Mouse (Mus musculus) megakaryocyte, adult 5-6 weeks (primary cell): ENCODE measurements at regions not wholly inside any gene's neighbourhood (a gene's known extent, or its start where the extent isn't known, plus 50 kb on each side); places are given as distances from the start of the nearest gene placed in this dataset.

ENCODE experiments used
- ATAC-seq: 2 replicates; pipeline ENCODE4 v1.8.0; 2016; ENCODE audit warnings: mild to moderate bottlenecking, inconsistent platforms; ENCODE audit not compliant: poor library complexity, severe bottlenecking

DNA sequence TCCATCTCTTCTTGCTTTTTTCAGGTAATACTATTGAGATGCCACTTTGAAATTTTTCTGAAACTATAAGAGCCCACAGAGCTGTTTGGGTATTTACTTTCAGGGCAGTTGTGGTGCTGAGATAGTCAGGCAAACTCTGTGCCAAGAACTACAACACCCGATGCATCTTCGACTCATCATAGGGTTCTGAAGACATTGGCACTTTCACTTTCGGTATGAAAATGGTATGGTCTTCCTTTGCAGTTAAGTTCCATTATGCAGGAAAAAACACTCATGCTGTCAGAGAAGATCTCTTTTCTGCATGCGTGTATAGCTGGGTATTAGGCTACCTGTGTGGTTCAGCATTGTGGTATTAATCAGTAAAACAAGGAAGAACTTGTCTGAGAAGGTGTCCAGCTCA is 484.2 kb downstream of the Fat4 start:
- ATAC-seq: no peak

DNA sequence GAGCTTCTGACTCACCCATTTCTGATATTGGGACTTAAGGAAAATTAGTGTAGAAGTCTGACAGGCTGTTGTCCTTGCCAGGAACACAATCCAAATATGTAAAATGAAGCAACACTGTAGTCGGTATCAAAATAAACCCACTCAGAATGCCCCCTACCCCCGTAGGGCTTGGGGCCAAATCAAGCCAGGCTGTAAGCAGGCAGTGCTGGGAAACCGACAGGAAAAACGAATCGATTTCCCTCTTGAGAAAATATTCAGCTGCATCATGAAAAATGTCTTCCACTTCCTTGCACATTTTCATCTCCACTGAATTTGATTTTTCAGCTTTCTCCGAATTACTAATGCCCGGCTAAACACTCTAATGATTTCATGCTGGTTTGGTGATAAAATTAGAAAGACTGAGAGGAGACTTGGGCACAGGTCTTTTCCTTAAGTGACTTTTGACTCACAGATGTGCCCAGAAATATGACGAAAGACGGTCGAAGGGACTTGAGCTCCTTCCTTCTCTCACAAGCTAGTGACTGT is 485.7 kb downstream of the Fat4 start:
- no peak for ATAC-seq

DNA sequence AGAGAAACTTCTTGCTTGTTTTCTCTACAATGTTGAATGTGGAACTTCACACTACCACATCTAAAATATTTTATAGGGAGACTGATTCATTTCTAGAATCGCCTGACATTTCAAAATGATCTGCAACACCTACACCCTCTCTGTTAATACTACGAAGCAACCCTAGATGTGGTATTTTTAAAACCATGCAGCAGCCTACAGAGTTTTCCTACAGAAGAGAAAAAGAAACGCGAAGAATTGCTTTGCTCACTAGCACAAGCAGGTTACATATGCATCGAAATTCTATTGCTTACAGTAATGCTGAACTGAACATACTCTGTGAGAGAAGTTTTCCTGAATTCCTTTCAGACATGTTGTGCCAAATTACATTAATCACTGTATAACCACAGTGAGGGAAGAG is 488.7 kb downstream of the Fat4 start:
- no peak for ATAC-seq

DNA sequence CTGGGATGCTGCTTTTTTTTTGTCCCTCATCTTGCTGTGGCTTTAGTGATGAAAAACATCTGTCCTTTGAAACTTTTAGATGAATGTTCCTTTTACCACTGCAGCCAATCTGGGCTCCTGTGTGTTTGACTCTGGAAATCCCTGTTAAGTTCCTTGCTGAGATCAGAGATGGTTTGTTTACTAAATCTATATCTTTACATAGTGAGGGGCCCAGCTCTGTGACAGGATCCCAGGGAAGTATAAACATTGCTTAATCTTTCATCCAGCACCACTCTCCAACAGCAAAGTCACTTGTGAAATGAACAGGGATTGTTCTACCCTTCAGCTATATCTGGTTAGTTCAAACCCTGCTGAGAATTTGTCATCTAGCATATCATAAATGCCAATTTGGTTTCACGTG is 501.8 kb downstream of the Fat4 start:
- no peak for ATAC-seq

- ATAC-seq: no peak
Observed at GRCm38 (mm10) chr3:39390442-39390841, 503.7 kb downstream of the Fat4 start.

DNA sequence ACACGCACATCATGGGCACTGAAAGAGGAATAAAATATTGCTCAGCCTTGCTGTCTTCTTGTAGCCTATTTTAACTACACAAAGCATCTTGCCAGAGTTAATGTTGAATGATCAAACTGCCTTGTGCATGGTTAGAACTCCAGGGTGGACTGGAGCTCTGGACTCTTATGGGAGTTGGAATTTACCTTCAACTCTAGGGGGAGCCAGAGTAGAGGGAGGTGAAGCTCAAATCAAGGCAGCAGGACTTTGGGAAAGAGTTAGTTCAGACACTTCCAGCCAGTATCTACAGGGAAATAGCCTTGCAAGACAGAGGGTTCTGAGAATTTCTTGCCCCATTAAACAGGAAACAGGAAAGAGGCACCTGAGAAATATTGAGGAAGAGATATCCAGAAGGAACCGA is 505.3 kb downstream of the Fat4 start:
- no peak for ATAC-seq

DNA sequence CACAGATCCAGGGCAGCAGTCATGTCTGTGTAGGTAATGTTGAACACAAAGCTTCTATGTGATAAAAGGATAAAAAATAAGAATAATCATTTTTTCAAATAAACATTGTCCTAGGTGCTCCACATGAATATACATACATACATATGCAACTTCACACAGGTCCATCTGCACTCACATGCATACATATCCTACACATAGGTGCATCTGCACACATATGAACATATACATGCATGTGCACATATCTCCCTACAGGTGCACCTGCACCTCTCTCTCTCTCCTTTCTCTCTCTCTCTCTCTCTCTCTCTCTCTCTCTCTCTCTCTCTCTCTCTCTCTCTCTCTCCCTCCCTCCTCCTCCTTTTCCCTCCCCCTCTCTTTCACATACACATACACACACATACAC is 509.9 kb downstream of the Fat4 start:
- no peak for ATAC-seq

DNA sequence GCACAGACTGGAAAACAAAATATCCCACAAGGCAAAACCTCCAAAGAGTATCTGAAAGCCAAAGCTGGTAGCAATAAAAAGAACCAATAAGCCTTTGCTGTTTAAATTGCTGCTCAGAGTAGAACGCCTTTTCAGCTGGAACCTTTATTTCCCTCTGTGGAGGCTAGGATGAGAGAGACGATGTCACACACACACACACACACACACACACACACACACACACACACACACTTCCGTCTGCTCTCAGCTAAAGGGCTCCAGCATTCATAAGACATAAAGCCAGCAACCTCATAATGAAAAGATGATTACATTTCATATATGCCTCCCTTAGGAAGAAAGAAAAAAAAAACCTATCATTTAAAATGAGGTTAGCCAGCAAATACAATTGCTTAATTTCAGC is 510.5 kb downstream of the Fat4 start:
- no peak for ATAC-seq

DNA sequence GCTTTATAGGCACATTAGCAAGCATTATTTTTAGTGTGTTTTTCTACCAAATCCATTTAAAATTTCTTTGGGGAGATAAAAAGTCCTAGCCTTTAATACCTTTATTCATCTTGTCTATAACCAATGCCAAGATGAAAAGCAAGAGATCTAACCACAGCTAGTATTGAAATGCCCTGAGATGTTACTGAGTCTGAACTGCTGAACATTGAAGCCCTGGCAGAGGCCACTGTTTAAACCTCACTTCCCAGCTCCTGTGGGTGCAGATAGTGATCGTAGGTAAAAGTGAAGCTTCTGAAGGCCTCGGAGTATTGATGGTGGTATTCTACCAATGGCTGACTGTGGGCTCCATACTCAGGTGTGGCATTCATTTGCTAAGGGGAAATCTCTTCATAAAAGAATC is 510.9 kb downstream of the Fat4 start:
- no peak for ATAC-seq

- ATAC-seq: no peak
Observed at GRCm38 (mm10) chr3:39424778-39425642, 538.3 kb downstream of the Fat4 start.

DNA sequence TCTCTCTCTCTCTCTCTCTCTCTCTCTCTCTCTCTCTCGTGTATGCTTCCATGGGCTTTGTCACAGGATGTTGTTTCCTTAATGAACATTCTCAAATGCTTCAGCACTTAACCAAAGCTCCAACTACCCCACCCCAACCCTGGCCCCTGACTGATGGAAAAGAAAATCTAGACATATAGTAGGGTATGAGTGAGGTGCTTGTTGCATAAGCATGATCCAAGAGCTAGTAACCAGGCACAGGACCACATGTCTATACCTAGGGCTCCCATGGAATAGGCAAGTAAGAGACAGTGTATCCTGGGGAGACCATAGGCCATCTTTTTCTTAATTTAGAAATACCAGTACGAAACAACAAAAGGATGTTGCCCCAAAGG is 538.9 kb downstream of the Fat4 start:
- ATAC-seq: no peak

GRCm38 (mm10) chr3:39443328-39443727 is 556.6 kb downstream of the Fat4 start:
- no peak for ATAC-seq

GRCm38 (mm10) chr3:39455650-39456049 is 568.9 kb downstream of the Fat4 start:
- no peak for ATAC-seq

DNA sequence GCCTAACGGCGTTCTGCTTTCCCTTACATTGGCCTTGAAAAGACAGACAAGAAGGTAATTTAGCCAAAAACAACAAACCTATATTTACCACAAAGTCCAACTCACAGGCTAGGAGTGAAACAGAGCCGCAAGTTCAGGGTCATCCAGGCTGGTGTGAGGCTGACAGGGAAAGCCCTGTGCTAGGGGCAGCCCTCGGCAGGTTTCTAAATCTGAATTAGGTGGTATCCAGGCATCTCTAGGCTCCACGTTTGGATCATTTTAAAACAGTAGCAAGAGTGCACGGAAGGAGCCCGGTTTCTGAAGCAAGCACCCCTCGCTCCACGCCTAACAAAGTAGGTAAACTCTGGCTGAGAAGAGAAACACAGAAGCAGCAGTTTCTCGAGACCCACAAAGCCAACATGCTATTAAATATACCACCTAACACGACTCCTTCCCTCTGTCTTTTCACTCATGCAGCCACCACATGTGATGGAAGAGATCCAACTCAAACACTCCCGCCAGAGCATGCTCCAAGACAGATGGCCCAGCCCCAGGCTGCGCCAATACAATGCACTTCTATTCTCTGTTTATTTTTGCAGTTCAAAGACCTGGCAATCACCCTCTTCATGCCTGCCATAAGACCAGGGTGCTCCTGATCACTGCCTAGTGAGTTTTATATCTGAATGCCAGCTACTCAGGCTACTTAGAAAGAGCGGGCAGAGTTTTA is 573.6 kb downstream of the Fat4 start:
- ATAC-seq: no peak

GRCm38 (mm10) chr3:39461561-39461960 is 574.8 kb downstream of the Fat4 start:
- ATAC-seq: no peak

- ATAC-seq: no peak
Observed at GRCm38 (mm10) chr3:39465811-39466210, 579.1 kb downstream of the Fat4 start.

GRCm38 (mm10) chr3:39489392-39489791 is 602.7 kb downstream of the Fat4 start:
- ATAC-seq: no peak

GRCm38 (mm10) chr3:39494363-39494762 is 607.6 kb downstream of the Fat4 start:
- no peak for ATAC-seq

DNA sequence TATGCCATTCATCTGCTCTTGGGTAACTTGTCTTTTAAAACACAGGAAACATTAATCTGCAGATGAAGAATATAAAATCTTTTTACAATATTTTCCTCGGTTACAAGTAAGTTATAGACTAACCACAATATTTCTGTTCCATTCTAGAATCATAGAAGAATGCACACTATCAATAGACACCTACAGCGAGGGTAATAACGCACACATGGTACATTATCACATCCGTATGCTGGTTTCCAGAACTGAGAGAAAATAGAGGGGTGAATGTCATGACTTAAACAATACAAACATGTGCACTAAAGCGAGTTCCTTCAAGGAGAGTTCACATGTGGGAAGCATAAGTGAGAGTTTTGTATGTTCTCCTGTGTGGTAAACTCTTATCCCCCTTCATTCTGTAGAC is 641.3 kb downstream of the Fat4 start:
- no peak for ATAC-seq

DNA sequence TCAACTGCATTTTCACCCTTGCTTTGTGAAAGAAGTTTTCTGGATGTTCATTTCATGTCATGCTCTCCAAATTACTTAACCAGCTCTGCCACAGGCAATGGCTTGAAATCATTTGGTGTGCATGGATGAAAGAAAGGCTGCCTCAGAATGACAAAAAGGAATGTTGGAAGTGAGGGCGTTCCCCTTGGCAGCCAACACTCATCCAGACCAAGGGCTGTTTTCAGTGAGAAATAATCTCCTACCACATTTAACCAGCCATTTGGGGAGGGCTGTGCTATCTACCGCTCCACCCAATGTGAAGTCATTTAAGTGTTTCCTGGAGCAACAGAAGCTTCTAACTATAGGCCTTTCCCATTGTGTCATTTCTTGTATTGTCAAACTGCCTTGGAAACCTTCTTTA is 650.8 kb downstream of the Fat4 start:
- no peak for ATAC-seq

GRCm38 (mm10) chr3:39540530-39541118 is 653.9 kb downstream of the Fat4 start:
- ATAC-seq: no peak
